Comparison of ENCODE assay signal across 16 mouse cellular contexts in the genomic region with DNA sequence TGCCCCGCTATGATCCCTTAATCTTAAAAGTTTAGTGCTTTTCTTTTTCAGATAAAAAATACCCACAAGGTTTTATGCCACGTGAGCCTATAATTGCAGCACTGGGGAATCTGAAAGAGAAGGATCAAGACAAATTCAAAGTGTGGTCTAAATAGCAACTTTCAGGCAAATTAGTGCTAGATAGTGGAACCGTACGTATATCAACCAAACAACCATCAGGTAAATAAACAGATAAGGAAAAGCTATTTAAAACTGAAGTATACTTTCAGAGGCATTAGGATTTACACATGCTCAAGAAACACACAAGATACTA. TPM values are rescaled to one million over a fixed set of nuclear protein-coding genes. Genes with fewer than 3 reads are reported as not detected.
DNase-seq lines count a peak whose midpoint lies in the region; ATAC-seq and TF ChIP-seq lines count a peak whose summit lies in the region.
"Had no signal": no experiment of that assay in that cellular context is flagged by ENCODE, and none has a peak within 500 bp of the region (broad histone marks: within the 10 kb centered on the region; RNA-seq: fewer than 3 reads in every experiment).

No protein-coding gene starts in this region.

- WGBS in hindbrain, embryonic 14.5 days, result 85% methylated on average over 4 of the region's 4 CpGs
- WGBS in hindbrain, embryonic 10.5 days, result 80% methylated on average over 4 of the region's 4 CpGs
- WGBS in neural tube, embryonic 13.5 days, result 81% methylated on average over 4 of the region's 4 CpGs
- 78% methylated on average over 4 of the region's 4 CpGs for WGBS in neural tube, embryonic 15.5 days

- H3K9ac ChIP-seq in hindbrain, embryonic 14.5 days, result no peak overlapping the region
- no peak overlapping the region for H3K9ac ChIP-seq in neural tube, embryonic 13.5 days
- no peak overlapping the region for H3K9ac ChIP-seq in neural tube, embryonic 15.5 days (replicated peaks)
- H3K9ac ChIP-seq: embryonic facial prominence, embryonic 15.5 days; forebrain, embryonic 15.5 days; lung, embryonic 14.5 days had no signal

- H3K36me3 ChIP-seq in hindbrain, embryonic 14.5 days (replicated peaks; ENCODE audit: control insufficient read depth, insufficient read depth), result no peaks in the 10 kb centered on the region
- H3K36me3 ChIP-seq in hindbrain, embryonic 10.5 days, result peaks cover 4% of the 10 kb centered on the region; the same call in 1 of the 2 replicates
- H3K36me3 ChIP-seq in neural tube, embryonic 13.5 days, result no peaks in the 10 kb centered on the region
- no peaks in the 10 kb centered on the region for H3K36me3 ChIP-seq in neural tube, embryonic 15.5 days
- H3K36me3 ChIP-seq: embryonic facial prominence, embryonic 15.5 days; forebrain, embryonic 15.5 days had no signal

- H3K27ac ChIP-seq in gastrocnemius, adult 2 months, result peak overlapping the region; percentile 41; the same call in 1 of the 2 replicates
- no peak overlapping the region for H3K27ac ChIP-seq in hindbrain, embryonic 14.5 days
- H3K27ac ChIP-seq in hindbrain, embryonic 10.5 days, result no peak overlapping the region
- no peak overlapping the region for H3K27ac ChIP-seq in neural tube, embryonic 13.5 days (replicated peaks)
- no peak overlapping the region for H3K27ac ChIP-seq in neural tube, embryonic 15.5 days (replicated peaks)
- H3K27ac ChIP-seq: embryonic facial prominence, embryonic 15.5 days had no signal

- H3K9me3 ChIP-seq in hindbrain, embryonic 14.5 days (ENCODE audit: control insufficient read depth, low read length), result no peaks in the 10 kb centered on the region
- H3K9me3 ChIP-seq in hindbrain, embryonic 10.5 days, result no peaks in the 10 kb centered on the region
- H3K9me3 ChIP-seq in neural tube, embryonic 13.5 days, result no peaks in the 10 kb centered on the region
- no peaks in the 10 kb centered on the region for H3K9me3 ChIP-seq in neural tube, embryonic 15.5 days (replicated peaks)
- H3K9me3 ChIP-seq: embryonic facial prominence, embryonic 15.5 days; forebrain, embryonic 15.5 days; G1E had no signal

- TF ChIP-seq CTCF in gastrocnemius, adult 2 months (IDR thresholded peaks at IDR 0.05), result no peak

- peak overlapping the region; percentile 60 for H3K4me2 ChIP-seq in hindbrain, embryonic 14.5 days (replicated peaks)
- H3K4me2 ChIP-seq in neural tube, embryonic 13.5 days, result 0 out of 2 replicates have a peak overlapping the region, but pooled peaks have one; percentile 18
- peak overlapping the region; percentile 60 for H3K4me2 ChIP-seq in neural tube, embryonic 15.5 days
- H3K4me2 ChIP-seq: lung, embryonic 14.5 days had no signal

- ATAC-seq in hindbrain, embryonic 14.5 days (ENCODE audit: low FRiP score), result no peak
- ATAC-seq in neural tube, embryonic 13.5 days (ENCODE audit: low read depth), result no peak
- no peak for ATAC-seq in neural tube, embryonic 15.5 days (ENCODE audit: low FRiP score)

- no peak for DNase-seq in gastrocnemius, adult 2 months
- DNase-seq in gastrocnemius, adult 8-10 months (ENCODE audit: low spot score in 2 of 2), result no peak
- DNase-seq in hindbrain, embryonic 14.5 days (ENCODE audit: low spot score), result no peak
- DNase-seq in hindbrain, embryonic 10.5 days (ENCODE audit: low spot score), result no peak
- no peak for DNase-seq in neural tube, embryonic 10.5 days (ENCODE audit: extremely low spot score, low spot score)
- DNase-seq in spleen, postnatal 10 days (ENCODE audit: low spot score in 2 of 2), result no peak

- peak overlapping the region; percentile 83 for H3K4me3 ChIP-seq in gastrocnemius, adult 2 months
- H3K4me3 ChIP-seq in hindbrain, embryonic 14.5 days (replicated peaks; ENCODE audit: low read length), result no peak overlapping the region
- H3K4me3 ChIP-seq in hindbrain, embryonic 10.5 days, result no peak overlapping the region
- no peak overlapping the region for H3K4me3 ChIP-seq in neural tube, embryonic 13.5 days
- peak overlapping the region; percentile 57 for H3K4me3 ChIP-seq in neural tube, embryonic 15.5 days (replicated peaks)

- no peaks in the 10 kb centered on the region; the same call in 1 of the 2 replicates for H3K4me1 ChIP-seq in hindbrain, embryonic 14.5 days (replicated peaks; ENCODE audit: control insufficient read depth, insufficient read depth, low read length)
- peaks cover 4% of the 10 kb centered on the region; the same call in 1 of the 2 replicates for H3K4me1 ChIP-seq in hindbrain, embryonic 10.5 days (replicated peaks)
- H3K4me1 ChIP-seq in neural tube, embryonic 13.5 days (replicated peaks), result peaks cover 8% of the 10 kb centered on the region; the same call in 1 of the 2 replicates
- no peaks in the 10 kb centered on the region for H3K4me1 ChIP-seq in neural tube, embryonic 15.5 days
- H3K4me1 ChIP-seq: embryonic facial prominence, embryonic 15.5 days had no signal

- intact Hi-C loops in gastrocnemius, adult 2 months (cut with DNase I), result no loop called here

- no peaks in the 10 kb centered on the region for H3K27me3 ChIP-seq in hindbrain, embryonic 14.5 days (ENCODE audit: control insufficient read depth, insufficient read depth, low read length)
- peaks cover 6% of the 10 kb centered on the region for H3K27me3 ChIP-seq in hindbrain, embryonic 10.5 days (ENCODE audit: insufficient read depth, poor library complexity, severe bottlenecking)
- no peaks in the 10 kb centered on the region; the same call in 1 of the 2 replicates for H3K27me3 ChIP-seq in neural tube, embryonic 13.5 days
- no peaks in the 10 kb centered on the region for H3K27me3 ChIP-seq in neural tube, embryonic 15.5 days (replicated peaks)
- H3K27me3 ChIP-seq: embryonic facial prominence, embryonic 15.5 days; forebrain, embryonic 15.5 days had no signal

RNA-seq across cellular contexts. Expression of gene Upf3b, which starts 0.7 kb away (rescaled TPM):
- total RNA-seq in gastrocnemius, adult 2 months (2021), result 10 to 100 TPM in 1 of 2 experiments, 1 to 10 TPM in 1; 9.4 to 10.1 TPM
- 10 to 100 TPM in 1 of 4 experiments, 1 to 10 TPM in 3; 7.2 to 10.5 (median 9.2) TPM for total RNA-seq in gastrocnemius, adult 8-10 months (2022)
- polyA plus RNA-seq in hindbrain, embryonic 14.5 days (2014; fragmentation: Nextera tagmentation; extraction: Ambion mirVana), result 20.6 and 23.4 TPM in 2 replicates
- polyA plus RNA-seq in hindbrain, embryonic 10.5 days (2016; fragmentation: Nextera tagmentation; extraction: Ambion mirVana), result 13.0 and 18.5 TPM in 2 replicates
- 28.8 and 33.6 TPM in 2 replicates for polyA plus RNA-seq in neural tube, embryonic 13.5 days (2015; fragmentation: Nextera tagmentation; extraction: Ambion mirVana)
- polyA plus RNA-seq in neural tube, embryonic 15.5 days (2015; fragmentation: Nextera tagmentation; extraction: Ambion mirVana), result 29.4 and 31.9 TPM in 2 replicates

RNA-seq across cellular contexts. Expression of gene Nkap, which starts 15.8 kb away (rescaled TPM):
- 10 to 100 TPM in 1 of 2 experiments, 1 to 10 TPM in 1; 6.1 to 10.1 TPM for total RNA-seq in gastrocnemius, adult 2 months (2021)
- total RNA-seq in gastrocnemius, adult 8-10 months (2022), result 1 to 10 TPM; 7.1 to 8.8 (median 7.8) TPM
- polyA plus RNA-seq in hindbrain, embryonic 14.5 days (2014; fragmentation: Nextera tagmentation; extraction: Ambion mirVana), result 23.5 and 23.8 TPM in 2 replicates
- polyA plus RNA-seq in hindbrain, embryonic 10.5 days (2016; fragmentation: Nextera tagmentation; extraction: Ambion mirVana), result 15.6 and 19.4 TPM in 2 replicates
- polyA plus RNA-seq in neural tube, embryonic 13.5 days (2015; fragmentation: Nextera tagmentation; extraction: Ambion mirVana), result 22.8 and 23.0 TPM in 2 replicates
- polyA plus RNA-seq in neural tube, embryonic 15.5 days (2015; fragmentation: Nextera tagmentation; extraction: Ambion mirVana), result 22.1 and 22.2 TPM in 2 replicates

RNA-seq across cellular contexts. Expression of gene Rpl39, which starts 25.6 kb away (rescaled TPM):
- 100 to 1,000 TPM; 265 to 297 TPM for total RNA-seq in gastrocnemius, adult 2 months (2021)
- 100 to 1,000 TPM; 261 to 342 (median 276) TPM for total RNA-seq in gastrocnemius, adult 8-10 months (2022)
- 293 and 367 TPM in 2 replicates for polyA plus RNA-seq in hindbrain, embryonic 14.5 days (2014; fragmentation: Nextera tagmentation; extraction: Ambion mirVana)
- polyA plus RNA-seq in hindbrain, embryonic 10.5 days (2016; fragmentation: Nextera tagmentation; extraction: Ambion mirVana), result 405 and 454 TPM in 2 replicates
- 319 and 363 TPM in 2 replicates for polyA plus RNA-seq in neural tube, embryonic 13.5 days (2015; fragmentation: Nextera tagmentation; extraction: Ambion mirVana)
- polyA plus RNA-seq in neural tube, embryonic 15.5 days (2015; fragmentation: Nextera tagmentation; extraction: Ambion mirVana), result 318 and 331 TPM in 2 replicates

RNA-seq across cellular contexts. Expression of gene Akap14, which starts 57.8 kb away (rescaled TPM):
- not detected for total RNA-seq in gastrocnemius, adult 2 months (2021)
- total RNA-seq in gastrocnemius, adult 8-10 months (2022), result not detected
- 0.14 and 0.35 TPM in 2 replicates for polyA plus RNA-seq in hindbrain, embryonic 14.5 days (2014; fragmentation: Nextera tagmentation; extraction: Ambion mirVana)
- polyA plus RNA-seq in hindbrain, embryonic 10.5 days (2016; fragmentation: Nextera tagmentation; extraction: Ambion mirVana), result 0.17 and 0.35 TPM in 2 replicates
- polyA plus RNA-seq in neural tube, embryonic 13.5 days (2015; fragmentation: Nextera tagmentation; extraction: Ambion mirVana), result 0.21 and 0.43 TPM in 2 replicates
- 0.14 and 0.29 TPM in 2 replicates for polyA plus RNA-seq in neural tube, embryonic 15.5 days (2015; fragmentation: Nextera tagmentation; extraction: Ambion mirVana)
- total RNA-seq: adrenal gland, postnatal 36 days; G1E; gastrocnemius, postnatal 10 days; left cerebral cortex, adult 18-20 months; megakaryocyte-erythroid progenitor cell, adult 5-6 weeks had no signal
- polyA plus RNA-seq: G1E had no signal

Comparison
In these comparisons a context has a peak if more than half of its experiments do, and no peak if none do; other contexts are left out.
1. H3K4me3 ChIP-seq: peak in gastrocnemius, adult 2 months (single experiment) and neural tube, embryonic 15.5 days (single experiment); none in hindbrain, embryonic 14.5 days (single experiment), hindbrain, embryonic 10.5 days (single experiment) and neural tube, embryonic 13.5 days (single experiment).
2. Peak in every context shown above with its lines, with median percentiles within 50 percentile points of each other: H3K4me2 ChIP-seq.